Mouse (Mus musculus): ENCODE results near the gene Rsf1.

- TF ChIP-seq CTCF (IDR thresholded peaks at IDR 0.05; ENCODE audit: low read depth, low read length) = no peak
- no peak for TF ChIP-seq EP300 (IDR thresholded peaks at IDR 0.05; ENCODE audit: insufficient read depth, low read depth, low read length)
- TF ChIP-seq POLR2A (IDR thresholded peaks at IDR 0.05; ENCODE audit: insufficient read depth, low read length) = no peak
Observed at GRCm38 (mm10) chr7:97723646-97724538, 144.2 kb downstream of the Rsf1 start.
